In genomic region chr14:111676166-111676581, GRCm38 (mm10) we compare ENCODE assay signal across 7 mouse cellular contexts. TPM values are rescaled to one million over a fixed set of nuclear protein-coding genes. Genes with fewer than 3 reads are reported as not detected.
DNase-seq lines count a peak whose midpoint lies in the region; ATAC-seq and TF ChIP-seq lines count a peak whose summit lies in the region.

No protein-coding gene starts in this region.

- H3K9me3 ChIP-seq in hindbrain, embryonic 11.5 days (ENCODE audit: control insufficient read depth, low read length): no peaks in the 10 kb centered on the region
- no peaks in the 10 kb centered on the region for H3K9me3 ChIP-seq in limb, embryonic 13.5 days

- TF ChIP-seq CTCF in testis, adult 2 months (IDR thresholded peaks at IDR 0.05; ENCODE audit: control insufficient read depth, insufficient read depth, insufficient replicate concordance, low read depth, low read length): no peak

- H3K36me3 ChIP-seq in testis, adult 2 months (ENCODE audit: control insufficient read depth, insufficient read depth, low read length): no peaks in the 10 kb centered on the region
- H3K36me3 ChIP-seq in hindbrain, embryonic 11.5 days (ENCODE audit: control insufficient read depth, insufficient read depth, low read length): no peaks in the 10 kb centered on the region
- H3K36me3 ChIP-seq in limb, embryonic 13.5 days: no peaks in the 10 kb centered on the region

- H3K4me1 ChIP-seq in testis, adult 2 months (ENCODE audit: control insufficient read depth, insufficient read depth, low read length): peaks cover 13% of the 10 kb centered on the region
- 0 out of 2 replicates have a peak, but pooled peaks cover 2% of the 10 kb centered on the region for H3K4me1 ChIP-seq in hindbrain, embryonic 11.5 days (replicated peaks; ENCODE audit: control insufficient read depth, insufficient read depth, low read length)
- peaks cover 17% of the 10 kb centered on the region for H3K4me1 ChIP-seq in limb, embryonic 13.5 days

- H3K4me3 ChIP-seq in testis, adult 2 months (ENCODE audit: control insufficient read depth, low read depth, low read length): peak overlapping the region; percentile 41
- peak overlapping the region; percentile 68 for H3K4me3 ChIP-seq in hindbrain, embryonic 11.5 days (ENCODE audit: low read depth, low read length)
- peak overlapping the region; percentile 72 for H3K4me3 ChIP-seq in limb, embryonic 13.5 days

- no peak for DNase-seq in testis, postnatal 14 days (ENCODE audit: low spot score)
- DNase-seq in embryo, embryonic 10.5 days (ENCODE audit: low spot score): peak; percentile 73
- peak; percentile 77 for DNase-seq in hindbrain, embryonic 11.5 days (ENCODE audit: low spot score)
- DNase-seq in right cerebral cortex, postnatal 10 days (ENCODE audit: low spot score in 2 of 2): peak; percentile 76
- no peak for DNase-seq in thymus, postnatal 25 days

- peak overlapping the region; percentile 53 for H3K4me2 ChIP-seq in hindbrain, embryonic 11.5 days (replicated peaks; ENCODE audit: low read depth, low read length)
- H3K4me2 ChIP-seq in limb, embryonic 13.5 days (replicated peaks): peak overlapping the region; percentile 93

- H3K9ac ChIP-seq in hindbrain, embryonic 11.5 days (ENCODE audit: low read depth, low read length): peak overlapping the region; percentile 95
- peak overlapping the region; percentile 78 for H3K9ac ChIP-seq in limb, embryonic 13.5 days

- TF ChIP-seq POLR2A in testis, adult 2 months (IDR thresholded peaks at IDR 0.05; ENCODE audit: control insufficient read depth, low read depth, low read length): no peak

- no peak overlapping the region for H3K27ac ChIP-seq in testis, adult 2 months (ENCODE audit: control insufficient read depth, insufficient read depth, low read depth, low read length)
- H3K27ac ChIP-seq in hindbrain, embryonic 11.5 days (ENCODE audit: low read depth, low read length): peak overlapping the region; percentile 96
- peak overlapping the region; percentile 72 for H3K27ac ChIP-seq in limb, embryonic 13.5 days

- WGBS in hindbrain, embryonic 11.5 days: under 1% methylated on average over 19 of the region's 19 CpGs
- WGBS in limb, embryonic 13.5 days: under 1% methylated on average over 19 of the region's 19 CpGs

- peak; percentile 70 for ATAC-seq in hindbrain, embryonic 11.5 days (ENCODE audit: low FRiP score)
- peak; percentile 66 for ATAC-seq in limb, embryonic 13.5 days (ENCODE audit: low FRiP score, low read depth)

- H3K27me3 ChIP-seq in testis, adult 2 months (ENCODE audit: control insufficient read depth, insufficient read depth, low read length): peaks cover 6% of the 10 kb centered on the region; the same call in 1 of the 2 replicates
- H3K27me3 ChIP-seq in hindbrain, embryonic 11.5 days (ENCODE audit: control insufficient read depth, insufficient read depth, low read length): 0 out of 2 replicates have a peak, but pooled peaks cover 3% of the 10 kb centered on the region
- peaks cover 35% of the 10 kb centered on the region for H3K27me3 ChIP-seq in limb, embryonic 13.5 days

RNA-seq across cellular contexts. Expression of gene Slitrk5, which starts 1.3 kb away (rescaled TPM):
- polyA plus RNA-seq in testis, adult 2 months (2012; rRNA removed): 0.06 and 0.10 TPM in 2 replicates
- 13.8 and 18.2 TPM in 2 replicates for polyA plus RNA-seq in hindbrain, embryonic 11.5 days (2014; fragmentation: Nextera tagmentation; extraction: Ambion mirVana)
- polyA plus RNA-seq in limb, embryonic 13.5 days (2015; fragmentation: Nextera tagmentation; extraction: Ambion mirVana): 4.6 and 4.8 TPM in 2 replicates

Comparison
In these comparisons a context has a peak if more than half of its experiments do, and no peak if none do; other contexts are left out.
1. DNase-seq: peak in embryo, embryonic 10.5 days (single experiment), hindbrain, embryonic 11.5 days (single experiment) and right cerebral cortex, postnatal 10 days (2 of 2); none in testis, postnatal 14 days (single experiment) and thymus, postnatal 25 days (single experiment).
2. Peak in every context shown above with its lines, with median percentiles within 50 percentile points of each other: H3K4me3 ChIP-seq.